Mouse (Mus musculus): ENCODE data around the gene Lrrc3b. TPM values are rescaled to one million over a fixed set of nuclear protein-coding genes. Genes with fewer than 3 reads are reported as not detected.

Gene Lrrc3b
- polyA plus RNA-seq, 1 experiment: 48.5 TPM

- H3K27me3 ChIP-seq (ENCODE audit: control insufficient read depth, insufficient read depth, low read length): no peaks in the 10 kb centered on the region
- peaks cover 31% of the 10 kb centered on the region for H3K4me1 ChIP-seq (ENCODE audit: control insufficient read depth, insufficient read depth, low read length)
- H3K4me3 ChIP-seq (replicated peaks; ENCODE audit: insufficient read depth, low read depth, low read length): no peak overlapping the region
- peak; percentile 40 to 57 for DNase-seq
- 8% methylated on average over 1 of the region's 1 CpGs for WGBS
- no peak for TF ChIP-seq POLR2A (IDR thresholded peaks at IDR 0.05; ENCODE audit: borderline replicate concordance, insufficient read depth, low read length)
- no peak for TF ChIP-seq CTCF (IDR thresholded peaks at IDR 0.05; ENCODE audit: borderline replicate concordance, insufficient read depth, low read depth, low read length)
- H3K27ac ChIP-seq (ENCODE audit: insufficient read depth, low read length): no peak overlapping the region; the same call in 1 of the 2 replicates
Measured at GRCm38 (mm10) chr14:15372985-15373384, 65.8 kb downstream of the Lrrc3b start.

DNA sequence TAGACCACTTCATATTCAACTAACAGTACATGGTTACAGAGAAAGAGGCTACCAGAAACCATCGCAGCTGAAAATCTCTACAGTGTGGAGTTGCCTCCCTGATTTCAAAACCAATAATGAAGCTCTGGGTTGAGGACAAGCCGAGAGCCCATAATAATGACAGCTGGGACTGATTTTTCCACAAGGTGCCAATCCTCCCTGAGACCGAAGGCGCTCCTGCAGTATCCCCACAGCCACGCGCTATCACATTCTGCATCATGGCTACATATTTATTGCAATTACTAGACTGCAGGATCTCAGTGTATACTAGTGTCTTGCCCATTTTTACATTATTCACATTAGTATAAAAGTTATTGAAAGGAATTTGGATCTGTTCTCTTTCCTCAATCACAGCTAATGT lies 73.7 kb downstream of the Lrrc3b start:
- H3K4me1 ChIP-seq (ENCODE audit: control insufficient read depth, insufficient read depth, low read length): peaks cover 12% of the 10 kb centered on the region
- peak; percentile 35 to 51 for DNase-seq
- H3K27me3 ChIP-seq (ENCODE audit: control insufficient read depth, insufficient read depth, low read length): no peaks in the 10 kb centered on the region
- no peak for TF ChIP-seq CTCF (IDR thresholded peaks at IDR 0.05; ENCODE audit: borderline replicate concordance, insufficient read depth, low read depth, low read length)
- TF ChIP-seq POLR2A (IDR thresholded peaks at IDR 0.05; ENCODE audit: borderline replicate concordance, insufficient read depth, low read length): no peak
- WGBS: 27% methylated on average over 6 of the region's 6 CpGs
- H3K4me3 ChIP-seq (replicated peaks; ENCODE audit: insufficient read depth, low read depth, low read length): no peak overlapping the region
- peak overlapping the region; percentile 60; the same call in 1 of the 2 replicates for H3K27ac ChIP-seq (ENCODE audit: insufficient read depth, low read length)

GRCm38 (mm10) chr14:15359893-15360292 lies 78.9 kb downstream of the Lrrc3b start:
- 19% methylated on average over 1 of the region's 1 CpGs for WGBS
- peak; percentile 56 to 83 for DNase-seq
- Histone ChIP-seq H3K27me3 (ENCODE audit: control insufficient read depth, insufficient read depth, low read length) (no peaks in the 10 kb centered on the region), H3K27ac (ENCODE audit: insufficient read depth, low read length) (0 out of 2 replicates have a peak overlapping the region, but pooled peaks have one; percentile 6), H3K4me1 (ENCODE audit: control insufficient read depth, insufficient read depth, low read length) (peaks cover 21% of the 10 kb centered on the region), H3K4me3 (replicated peaks; ENCODE audit: insufficient read depth, low read depth, low read length) (no peak overlapping the region)
- TF ChIP-seq CTCF (IDR thresholded peaks at IDR 0.05; ENCODE audit: borderline replicate concordance, insufficient read depth, low read depth, low read length): no peak
- TF ChIP-seq POLR2A (IDR thresholded peaks at IDR 0.05; ENCODE audit: borderline replicate concordance, insufficient read depth, low read length): no peak

- no peak for TF ChIP-seq CTCF (IDR thresholded peaks at IDR 0.05; ENCODE audit: borderline replicate concordance, insufficient read depth, low read depth, low read length)
- WGBS: 50% methylated on average over 3 of the region's 3 CpGs
- Histone ChIP-seq H3K4me1 (ENCODE audit: control insufficient read depth, insufficient read depth, low read length) (peaks cover 21% of the 10 kb centered on the region), H3K27me3 (ENCODE audit: control insufficient read depth, insufficient read depth, low read length) (no peaks in the 10 kb centered on the region), H3K27ac (ENCODE audit: insufficient read depth, low read length) (no peak overlapping the region), H3K4me3 (replicated peaks; ENCODE audit: insufficient read depth, low read depth, low read length) (no peak overlapping the region)
- no peak for DNase-seq
Measured at GRCm38 (mm10) chr14:15359134-15359533, 79.7 kb downstream of the Lrrc3b start.

DNA sequence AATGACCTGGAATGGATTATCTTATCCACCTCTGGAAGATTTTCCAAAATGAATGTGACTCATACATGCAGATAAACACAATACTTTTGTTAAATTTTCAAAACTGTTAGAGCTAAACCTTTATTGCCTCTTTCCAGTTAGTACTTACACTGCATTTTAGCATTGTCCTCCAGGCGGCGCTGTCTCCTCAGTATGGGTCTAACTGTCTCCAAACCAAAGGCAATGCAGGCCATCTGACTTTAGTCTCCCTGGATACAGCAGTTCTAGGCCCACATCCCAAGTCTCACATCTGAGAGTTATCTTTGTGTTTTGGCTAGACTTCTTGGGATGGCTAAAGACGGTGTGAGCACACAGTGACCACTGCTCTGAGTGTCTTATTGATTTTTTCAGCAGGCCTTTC lies 83.3 kb downstream of the Lrrc3b start:
- TF ChIP-seq POLR2A (IDR thresholded peaks at IDR 0.05; ENCODE audit: borderline replicate concordance, insufficient read depth, low read length) (no peak), CTCF (IDR thresholded peaks at IDR 0.05; ENCODE audit: borderline replicate concordance, insufficient read depth, low read depth, low read length) (peak; percentile 84)
- no peak overlapping the region for H3K27ac ChIP-seq (ENCODE audit: insufficient read depth, low read length)
- 11% methylated on average over 3 of the region's 3 CpGs for WGBS
- no peaks in the 10 kb centered on the region for H3K27me3 ChIP-seq (ENCODE audit: control insufficient read depth, insufficient read depth, low read length)
- DNase-seq: peak; percentile 78 to 86
- no peak overlapping the region for H3K4me3 ChIP-seq (replicated peaks; ENCODE audit: insufficient read depth, low read depth, low read length)
- H3K4me1 ChIP-seq (ENCODE audit: control insufficient read depth, insufficient read depth, low read length): peaks cover 12% of the 10 kb centered on the region; the same call in 1 of the 2 replicates

DNA sequence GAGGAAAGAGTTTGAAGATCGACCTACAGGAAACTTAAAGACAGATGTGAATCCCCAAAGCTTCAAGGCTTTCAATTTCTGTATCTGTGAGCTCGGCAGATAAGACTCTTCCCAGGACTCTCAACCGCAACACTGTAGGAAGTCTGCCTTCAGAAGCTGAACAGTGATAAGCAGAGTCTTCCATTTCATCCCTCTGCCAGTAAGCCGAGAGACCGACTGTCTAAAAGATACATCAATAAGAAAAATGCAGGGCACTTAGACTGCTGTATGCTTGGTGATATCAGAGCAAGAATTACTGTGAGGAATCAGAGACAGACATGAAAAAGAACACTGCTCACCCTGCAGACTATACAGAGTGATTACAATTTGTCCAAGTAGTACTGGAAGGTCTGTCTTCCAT lies 84.5 kb downstream of the Lrrc3b start:
- TF ChIP-seq POLR2A (IDR thresholded peaks at IDR 0.05; ENCODE audit: borderline replicate concordance, insufficient read depth, low read length): no peak
- TF ChIP-seq CTCF (IDR thresholded peaks at IDR 0.05; ENCODE audit: borderline replicate concordance, insufficient read depth, low read depth, low read length): no peak

GRCm38 (mm10) chr14:15333130-15333529 lies 105.7 kb downstream of the Lrrc3b start:
- Histone ChIP-seq H3K4me1 (ENCODE audit: control insufficient read depth, insufficient read depth, low read length) (no peaks in the 10 kb centered on the region), H3K4me3 (replicated peaks; ENCODE audit: insufficient read depth, low read depth, low read length) (no peak overlapping the region), H3K27me3 (ENCODE audit: control insufficient read depth, insufficient read depth, low read length) (no peaks in the 10 kb centered on the region), H3K27ac (ENCODE audit: insufficient read depth, low read length) (no peak overlapping the region)
- DNase-seq: no peak
- 86% methylated on average over 2 of the region's 2 CpGs for WGBS
- TF ChIP-seq POLR2A (IDR thresholded peaks at IDR 0.05; ENCODE audit: borderline replicate concordance, insufficient read depth, low read length) (no peak), CTCF (IDR thresholded peaks at IDR 0.05; ENCODE audit: borderline replicate concordance, insufficient read depth, low read depth, low read length) (no peak)

More for the DNA sequence above, 84.5 kb downstream of the Lrrc3b start:
- H3K27ac ChIP-seq (ENCODE audit: insufficient read depth, low read length): no peak overlapping the region
- peaks cover 9% of the 10 kb centered on the region; the same call in 1 of the 2 replicates for H3K4me1 ChIP-seq (ENCODE audit: control insufficient read depth, insufficient read depth, low read length)
- 75% methylated on average over 5 of the region's 5 CpGs for WGBS
- no peak for DNase-seq
- H3K4me3 ChIP-seq (replicated peaks; ENCODE audit: insufficient read depth, low read depth, low read length): no peak overlapping the region
- H3K27me3 ChIP-seq (ENCODE audit: control insufficient read depth, insufficient read depth, low read length): no peaks in the 10 kb centered on the region

GRCm38 (mm10) chr14:15331370-15331769 lies 107.4 kb downstream of the Lrrc3b start:
- 59% methylated on average over 1 of the region's 1 CpGs for WGBS
- Histone ChIP-seq H3K4me3 (replicated peaks; ENCODE audit: insufficient read depth, low read depth, low read length) (no peak overlapping the region), H3K27ac (ENCODE audit: insufficient read depth, low read length) (no peak overlapping the region), H3K4me1 (ENCODE audit: control insufficient read depth, insufficient read depth, low read length) (no peaks in the 10 kb centered on the region), H3K27me3 (ENCODE audit: control insufficient read depth, insufficient read depth, low read length) (no peaks in the 10 kb centered on the region)
- DNase-seq: no peak
- TF ChIP-seq POLR2A (IDR thresholded peaks at IDR 0.05; ENCODE audit: borderline replicate concordance, insufficient read depth, low read length): no peak
- no peak for TF ChIP-seq CTCF (IDR thresholded peaks at IDR 0.05; ENCODE audit: borderline replicate concordance, insufficient read depth, low read depth, low read length)
